Mouse (Mus musculus): ENCODE measurements around the gene Gm20388. TPM values are rescaled to one million over a fixed set of nuclear protein-coding genes. Genes with fewer than 3 reads are reported as not detected.
A peak's percentile ranks its signal among the peaks of the same experiment; 100 is the strongest.

Gm20388 gene
- polyA plus RNA-seq, 1 experiment from 2014 or later: 7.4 TPM

- Histone ChIP-seq H3K9me3 (replicated peaks) (no peaks in the 10 kb centered on the region), H3K4me3 (replicated peaks) (peak overlapping the region; percentile 83), H3K36me3 (peaks cover 24% of the 10 kb centered on the region), H3K27ac (peak overlapping the region; percentile 87), H3K4me2 (peak overlapping the region; percentile 89), H3K27me3 (no peaks in the 10 kb centered on the region), H3K9ac (0 out of 2 replicates have a peak overlapping the region, but pooled peaks have one; percentile 73), H3K4me1 (peaks cover 69% of the 10 kb centered on the region)
- peak; percentile 45 for ATAC-seq (replicated peaks; ENCODE audit: low FRiP score)
- 23% methylated on average over 10 of the region's 10 CpGs for WGBS
Observed at GRCm38 (mm10) chr8:122577116-122577515, 2666.5 kb downstream of the Gm20388 start.

GRCm38 (mm10) chr8:122579196-122579595 is 2668.6 kb downstream of the Gm20388 start:
- Histone ChIP-seq H3K36me3 (peaks cover 4% of the 10 kb centered on the region), H3K27me3 (no peaks in the 10 kb centered on the region), H3K9ac (no peak overlapping the region), H3K4me2 (0 out of 2 replicates have a peak overlapping the region, but pooled peaks have one; percentile 7), H3K27ac (peak overlapping the region; percentile 32), H3K9me3 (replicated peaks) (no peaks in the 10 kb centered on the region), H3K4me3 (replicated peaks) (no peak overlapping the region), H3K4me1 (peaks cover 65% of the 10 kb centered on the region)
- ATAC-seq (replicated peaks; ENCODE audit: low FRiP score): no peak
- whole genome bisulfite sequencing: 26% methylated on average over 7 of the region's 7 CpGs

DNA sequence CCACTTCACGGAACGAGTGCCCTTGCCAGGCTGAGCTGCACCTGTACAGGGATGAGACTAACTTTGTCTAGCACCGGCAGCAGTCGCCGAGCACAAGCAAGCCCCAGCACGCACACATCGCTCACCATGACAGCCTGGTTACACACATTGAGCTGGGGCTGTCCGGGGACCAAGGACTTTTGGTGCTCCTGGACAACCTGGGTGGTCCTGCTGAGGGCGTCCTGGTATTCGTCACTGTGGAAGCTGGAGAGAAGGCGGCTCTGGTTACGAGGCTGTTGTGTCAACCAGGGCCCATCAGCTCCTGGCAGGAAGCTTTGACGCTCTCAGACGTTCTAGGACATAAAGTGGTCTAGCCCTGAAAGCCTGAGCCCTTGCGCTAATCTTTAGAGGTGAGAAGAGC is 2670.3 kb downstream of the Gm20388 start:
- no peak overlapping the region for H3K4me2 ChIP-seq
- H3K9me3 ChIP-seq (replicated peaks): no peaks in the 10 kb centered on the region
- no peak overlapping the region for H3K27ac ChIP-seq
- H3K27me3 ChIP-seq: no peaks in the 10 kb centered on the region
- peaks cover 60% of the 10 kb centered on the region for H3K4me1 ChIP-seq
- no peak for ATAC-seq (replicated peaks; ENCODE audit: low FRiP score)
- H3K4me3 ChIP-seq (replicated peaks): no peak overlapping the region
- no peaks in the 10 kb centered on the region for H3K36me3 ChIP-seq
- H3K9ac ChIP-seq: no peak overlapping the region
- 51% methylated on average over 15 of the region's 15 CpGs for WGBS

DNA sequence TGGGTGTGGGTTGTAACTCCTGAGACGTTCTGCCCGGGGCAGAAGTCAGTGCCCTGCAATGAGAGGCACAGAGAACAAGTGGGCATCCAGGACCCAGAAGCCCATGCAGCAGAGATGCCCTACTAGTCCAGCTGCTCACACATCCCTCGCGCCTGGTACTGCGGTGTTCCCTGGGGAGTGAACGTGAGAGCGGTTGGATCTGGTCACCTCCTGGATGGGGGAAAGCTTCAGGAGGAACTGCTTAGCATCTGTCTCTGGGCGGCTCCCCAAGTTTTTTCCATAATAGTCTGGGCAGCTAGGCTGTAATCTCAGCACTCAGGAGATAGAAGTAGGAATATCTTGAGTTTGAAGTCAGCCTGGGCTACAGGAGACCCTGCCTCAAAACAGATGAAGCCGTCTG is 2674.3 kb downstream of the Gm20388 start:
- no peak overlapping the region for H3K4me2 ChIP-seq
- no peak for ATAC-seq (replicated peaks; ENCODE audit: low FRiP score)

GRCm38 (mm10) chr8:122585411-122585891 is 2674.8 kb downstream of the Gm20388 start:
- Histone ChIP-seq H3K4me3 (replicated peaks) (no peak overlapping the region), H3K4me2 (no peak overlapping the region), H3K36me3 (no peaks in the 10 kb centered on the region), H3K9me3 (replicated peaks) (no peaks in the 10 kb centered on the region), H3K27ac (no peak overlapping the region), H3K9ac (no peak overlapping the region), H3K4me1 (peaks cover 31% of the 10 kb centered on the region), H3K27me3 (no peaks in the 10 kb centered on the region)
- no peak; the same call in 1 of the 2 replicates for ATAC-seq (replicated peaks; ENCODE audit: low FRiP score)
- WGBS: 33% methylated on average over 14 of the region's 14 CpGs

More for the DNA sequence above, 2674.3 kb downstream of the Gm20388 start:
- no peak overlapping the region for H3K4me3 ChIP-seq (replicated peaks)
- peaks cover 35% of the 10 kb centered on the region for H3K4me1 ChIP-seq
- WGBS: 83% methylated on average over 9 of the region's 9 CpGs
- H3K9me3 ChIP-seq (replicated peaks): no peaks in the 10 kb centered on the region
- H3K27me3 ChIP-seq: no peaks in the 10 kb centered on the region
- H3K27ac ChIP-seq: no peak overlapping the region
- H3K36me3 ChIP-seq: no peaks in the 10 kb centered on the region
- no peak overlapping the region for H3K9ac ChIP-seq

DNA sequence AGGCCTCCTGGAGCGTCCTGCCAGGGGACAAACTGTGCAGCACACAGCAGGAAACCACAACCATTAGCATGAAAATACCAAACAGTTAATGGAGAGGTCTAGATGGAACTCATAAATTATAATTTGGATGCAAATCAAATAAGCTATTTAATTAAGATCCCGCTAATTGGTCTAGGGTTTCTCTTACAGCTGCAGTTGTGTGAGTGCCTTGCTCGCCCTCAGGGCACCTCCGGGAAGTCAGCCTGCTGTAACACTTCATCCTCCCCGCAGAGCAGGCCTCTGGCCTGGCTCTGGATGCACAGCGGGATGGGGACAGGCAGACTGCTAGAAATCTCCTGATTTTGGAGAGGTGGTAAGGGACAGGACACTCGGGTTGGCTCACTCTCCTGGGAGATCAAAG is 2675.5 kb downstream of the Gm20388 start:
- Histone ChIP-seq H3K4me2 (no peak overlapping the region), H3K27me3 (no peaks in the 10 kb centered on the region), H3K9me3 (replicated peaks) (no peaks in the 10 kb centered on the region), H3K4me3 (replicated peaks) (no peak overlapping the region), H3K4me1 (peaks cover 28% of the 10 kb centered on the region), H3K9ac (no peak overlapping the region), H3K36me3 (no peaks in the 10 kb centered on the region), H3K27ac (no peak overlapping the region)
- no peak for ATAC-seq (replicated peaks; ENCODE audit: low FRiP score)
- WGBS: 53% methylated on average over 7 of the region's 7 CpGs

DNA sequence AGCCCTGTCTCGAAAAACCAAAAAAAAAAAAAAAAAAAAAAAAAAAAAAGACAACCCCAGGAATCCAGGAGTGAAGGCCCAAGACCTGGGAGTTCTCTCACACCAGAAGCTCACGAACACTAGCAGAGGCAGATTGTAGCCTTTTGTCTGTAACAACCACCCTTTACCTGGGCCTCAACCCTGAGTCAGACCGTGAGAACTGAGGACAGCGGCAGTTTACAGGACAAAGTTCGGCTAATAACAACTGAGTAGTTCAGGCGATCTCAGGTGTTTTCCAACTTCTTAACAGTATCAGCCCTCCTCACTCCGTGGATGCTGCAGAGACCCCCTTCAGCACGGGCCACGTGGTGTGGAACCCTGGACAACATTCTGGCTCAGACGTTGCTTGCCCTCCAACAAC is 2676.1 kb downstream of the Gm20388 start:
- H3K9me3 ChIP-seq (replicated peaks): no peaks in the 10 kb centered on the region
- no peak overlapping the region for H3K9ac ChIP-seq
- peaks cover 28% of the 10 kb centered on the region for H3K4me1 ChIP-seq
- no peak for ATAC-seq (replicated peaks; ENCODE audit: low FRiP score)
- no peak overlapping the region for H3K4me3 ChIP-seq (replicated peaks)
- no peaks in the 10 kb centered on the region for H3K27me3 ChIP-seq
- no peak overlapping the region for H3K27ac ChIP-seq
- no peaks in the 10 kb centered on the region for H3K36me3 ChIP-seq
- 81% methylated on average over 10 of the region's 10 CpGs for WGBS
- no peak overlapping the region for H3K4me2 ChIP-seq

DNA sequence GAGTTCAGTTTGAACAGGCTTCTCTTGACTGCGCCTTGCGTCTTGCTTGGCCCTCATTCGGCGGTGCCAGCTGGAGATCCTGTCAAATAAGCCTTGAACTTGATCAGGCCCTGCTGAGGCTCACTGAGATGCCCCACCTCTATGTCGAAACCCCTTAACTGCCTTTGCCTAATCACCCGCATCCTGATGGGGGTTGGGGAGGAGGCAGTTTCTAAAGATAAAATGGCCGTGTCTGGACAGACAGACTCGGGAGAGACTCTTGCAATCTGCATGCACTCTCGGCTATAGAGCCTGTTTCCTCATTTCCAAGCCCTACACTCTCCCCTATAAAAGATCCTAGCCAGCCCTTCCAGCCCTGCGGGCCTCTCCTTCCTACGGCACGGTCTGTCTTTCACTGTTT is 2682.6 kb downstream of the Gm20388 start:
- Histone ChIP-seq H3K4me2 (no peak overlapping the region), H3K9me3 (replicated peaks) (no peaks in the 10 kb centered on the region), H3K27ac (no peak overlapping the region), H3K4me3 (replicated peaks) (no peak overlapping the region), H3K27me3 (no peaks in the 10 kb centered on the region), H3K36me3 (peaks cover 12% of the 10 kb centered on the region), H3K9ac (no peak overlapping the region), H3K4me1 (peaks cover 4% of the 10 kb centered on the region; the same call in 1 of the 2 replicates)
- ATAC-seq (replicated peaks; ENCODE audit: low FRiP score): no peak
- WGBS: 53% methylated on average over 12 of the region's 12 CpGs

DNA sequence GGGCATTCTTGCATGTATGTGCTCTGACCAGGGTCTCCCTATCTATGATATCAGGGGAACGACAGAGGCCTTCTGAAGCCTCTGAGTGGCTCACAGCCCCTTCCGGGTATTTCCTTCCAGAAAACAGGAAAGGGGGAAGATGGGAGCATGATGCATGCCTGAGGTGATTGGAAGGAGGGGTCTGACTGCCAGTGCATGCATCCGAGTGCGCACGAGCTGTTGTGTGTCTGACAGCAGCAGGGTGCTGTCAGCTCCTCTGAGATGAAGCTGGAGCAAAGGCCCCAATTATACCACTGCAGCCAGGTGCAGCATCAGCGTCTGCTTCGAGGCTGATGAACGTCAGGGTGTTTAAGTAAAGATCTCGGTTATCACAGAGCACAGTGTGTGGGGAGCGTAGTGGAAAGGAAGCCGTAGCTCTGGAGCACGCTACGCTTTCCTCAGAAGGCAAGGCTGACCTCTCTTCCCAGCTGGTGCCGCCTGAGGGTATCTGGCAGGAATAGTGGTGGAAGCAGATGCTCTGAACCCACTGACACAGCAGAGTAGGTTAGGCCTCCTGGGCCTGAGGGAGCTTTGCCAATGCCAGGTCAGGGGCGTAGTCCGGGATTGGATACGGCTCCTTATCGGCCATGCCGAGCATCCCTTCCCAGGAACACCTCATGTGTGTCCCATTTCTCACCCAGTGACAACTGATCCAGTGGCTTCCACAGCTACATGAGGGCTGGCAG is 2683.3 kb downstream of the Gm20388 start:
- Histone ChIP-seq H3K27me3 (no peaks in the 10 kb centered on the region), H3K36me3 (peaks cover 18% of the 10 kb centered on the region), H3K9me3 (replicated peaks) (no peaks in the 10 kb centered on the region), H3K9ac (no peak overlapping the region), H3K4me1 (peaks cover 4% of the 10 kb centered on the region; the same call in 1 of the 2 replicates), H3K27ac (no peak overlapping the region), H3K4me3 (replicated peaks) (no peak overlapping the region), H3K4me2 (no peak overlapping the region)
- ATAC-seq (replicated peaks; ENCODE audit: low FRiP score): no peak
- WGBS: 78% methylated on average over 19 of the region's 19 CpGs

GRCm38 (mm10) chr8:122596031-122596430 is 2685.4 kb downstream of the Gm20388 start:
- 56% methylated on average over 4 of the region's 4 CpGs for WGBS
- no peak for ATAC-seq (replicated peaks; ENCODE audit: low FRiP score)
- Histone ChIP-seq H3K4me2 (no peak overlapping the region), H3K27me3 (no peaks in the 10 kb centered on the region), H3K4me3 (replicated peaks) (no peak overlapping the region), H3K27ac (no peak overlapping the region), H3K9ac (no peak overlapping the region), H3K4me1 (peaks cover 4% of the 10 kb centered on the region; the same call in 1 of the 2 replicates), H3K9me3 (replicated peaks) (no peaks in the 10 kb centered on the region), H3K36me3 (peaks cover 25% of the 10 kb centered on the region)

GRCm38 (mm10) chr8:122600666-122601065 is 2690.0 kb downstream of the Gm20388 start:
- no peaks in the 10 kb centered on the region for H3K9me3 ChIP-seq (replicated peaks)
- ATAC-seq (replicated peaks; ENCODE audit: low FRiP score): no peak
- H3K27ac ChIP-seq: no peak overlapping the region
- 85% methylated on average over 9 of the region's 9 CpGs for WGBS
- H3K27me3 ChIP-seq: no peaks in the 10 kb centered on the region
- no peak overlapping the region for H3K4me2 ChIP-seq
- H3K4me3 ChIP-seq (replicated peaks): no peak overlapping the region
- no peak overlapping the region for H3K9ac ChIP-seq
- peaks cover 28% of the 10 kb centered on the region for H3K36me3 ChIP-seq
- H3K4me1 ChIP-seq: 0 out of 2 replicates have a peak, but pooled peaks cover 3% of the 10 kb centered on the region

DNA sequence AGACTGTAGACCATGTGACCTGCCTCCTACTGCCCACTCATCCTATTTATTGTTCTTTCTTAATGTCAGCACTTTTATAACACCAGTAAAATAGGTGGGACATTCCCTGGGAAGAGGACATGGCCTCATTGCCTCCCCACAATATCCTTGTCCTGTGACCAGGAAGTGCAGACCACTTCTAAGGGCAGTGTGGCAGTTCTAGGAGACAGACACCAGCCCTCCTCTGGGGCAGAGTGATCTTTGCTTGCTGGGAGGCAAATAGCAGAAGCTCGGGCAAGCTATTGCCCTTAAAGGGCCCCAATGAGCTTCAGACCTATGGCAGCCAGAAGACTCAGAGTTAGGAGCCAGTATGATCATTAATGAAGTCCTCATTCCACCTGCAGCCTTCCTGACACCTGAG is 2694.0 kb downstream of the Gm20388 start:
- Histone ChIP-seq H3K4me1 (0 out of 2 replicates have a peak, but pooled peaks cover 3% of the 10 kb centered on the region), H3K27me3 (no peaks in the 10 kb centered on the region), H3K4me3 (replicated peaks) (no peak overlapping the region), H3K9ac (no peak overlapping the region), H3K27ac (no peak overlapping the region), H3K36me3 (peaks cover 11% of the 10 kb centered on the region; the same call in 1 of the 2 replicates), H3K4me2 (no peak overlapping the region), H3K9me3 (replicated peaks) (no peaks in the 10 kb centered on the region)
- 29% methylated on average over 1 of the region's 1 CpGs for WGBS
- no peak for ATAC-seq (replicated peaks; ENCODE audit: low FRiP score)
